In genomic region chr1:86628270-86628669, GRCm38 (mm10) we compare ENCODE assay signal across 30 mouse cellular contexts. TPM values are rescaled to one million over a fixed set of nuclear protein-coding genes. Genes with fewer than 3 reads are reported as not detected.
DNase-seq lines count a peak whose midpoint lies in the region; ATAC-seq lines count a peak whose summit lies in the region.
"Had no signal": no experiment of that assay in that cellular context is flagged by ENCODE, and none has a peak within 500 bp of the region (broad histone marks: within the 10 kb centered on the region; RNA-seq: fewer than 3 reads in every experiment).

No protein-coding gene starts in this region.

- H3K27me3 ChIP-seq in kidney, embryonic 14.5 days (ENCODE audit: control insufficient read depth, insufficient read depth, low read length), result no peaks in the 10 kb centered on the region
- H3K27me3 ChIP-seq: embryonic facial prominence, embryonic 15.5 days; heart, embryonic 13.5 days; limb, embryonic 12.5 days; lung, embryonic 15.5 days had no signal

- no peaks in the 10 kb centered on the region for H3K36me3 ChIP-seq in kidney, embryonic 14.5 days (ENCODE audit: control insufficient read depth, insufficient read depth, low read length)
- H3K36me3 ChIP-seq: embryonic facial prominence, embryonic 15.5 days; heart, embryonic 13.5 days; limb, embryonic 12.5 days; lung, embryonic 15.5 days; neural tube, embryonic 15.5 days had no signal

- peak; percentile 58 to 85 for DNase-seq in adrenal gland, adult (ENCODE audit: inconsistent age in 2 of 2, low spot score in 1 of 2)
- no peak for DNase-seq in adrenal gland, postnatal 4 days (ENCODE audit: low spot score in 2 of 2)
- peak; percentile 78 for DNase-seq in kidney, adult 9 months
- peak; percentile 1 for DNase-seq in lung, postnatal 36 days
- DNase-seq in lung, postnatal 10 days, result no peak
- peak; percentile 14 for DNase-seq in gonadal fat pad, adult 2 months (ENCODE audit: low read depth)
- DNase-seq: cerebellum, adult 11-12 months; cerebellum, postnatal 14 days; gastrocnemius, postnatal 14 days; heart, adult 2 months; heart, postnatal 14 days; layer of hippocampus, postnatal 36 days; right cerebral cortex, adult 18-20 months; right cerebral cortex, postnatal 4 days; thymus, postnatal 14 days had no signal

- H3K4me1 ChIP-seq in kidney, embryonic 14.5 days (ENCODE audit: control insufficient read depth, insufficient read depth, low read length), result peaks cover 11% of the 10 kb centered on the region; the same call in 1 of the 2 replicates
- H3K4me1 ChIP-seq: lung, embryonic 15.5 days had no signal

- no peak overlapping the region for H3K27ac ChIP-seq in kidney, embryonic 14.5 days (ENCODE audit: low read depth, low read length)
- H3K27ac ChIP-seq: embryonic facial prominence, embryonic 15.5 days; heart, adult 2 months; heart, embryonic 13.5 days; hindbrain, postnatal 0 days; layer of hippocampus, adult 2 months; limb, embryonic 12.5 days; liver, embryonic 14.5 days; lung, embryonic 15.5 days; neural tube, embryonic 15.5 days had no signal

- 49% methylated on average over 3 of the region's 3 CpGs for WGBS in kidney, embryonic 14.5 days

- no peaks in the 10 kb centered on the region for H3K9me3 ChIP-seq in kidney, embryonic 14.5 days (ENCODE audit: control insufficient read depth, low read length)
- H3K9me3 ChIP-seq: embryonic facial prominence, embryonic 15.5 days; heart, embryonic 13.5 days; limb, embryonic 12.5 days; lung, embryonic 15.5 days; neural tube, embryonic 15.5 days had no signal

- no peak overlapping the region for H3K4me3 ChIP-seq in kidney, embryonic 14.5 days (ENCODE audit: low read length)
- H3K4me3 ChIP-seq: embryonic facial prominence, embryonic 15.5 days; heart, adult 2 months; heart, embryonic 13.5 days; layer of hippocampus, adult 2 months; limb, embryonic 12.5 days; lung, embryonic 15.5 days; neural tube, embryonic 15.5 days had no signal

- no peak overlapping the region for H3K9ac ChIP-seq in kidney, embryonic 14.5 days (ENCODE audit: low read depth, low read length)
- H3K9ac ChIP-seq: embryonic facial prominence, embryonic 15.5 days; heart, embryonic 13.5 days; limb, embryonic 12.5 days; liver, embryonic 14.5 days; lung, embryonic 15.5 days; neural tube, embryonic 15.5 days had no signal

- H3K4me2 ChIP-seq in kidney, embryonic 14.5 days (replicated peaks; ENCODE audit: low read depth, low read length), result no peak overlapping the region
- H3K4me2 ChIP-seq: embryonic facial prominence, embryonic 15.5 days; heart, embryonic 13.5 days; limb, embryonic 12.5 days; lung, embryonic 15.5 days; midbrain, embryonic 11.5 days; neural tube, embryonic 15.5 days had no signal

- no peak for ATAC-seq in kidney, embryonic 14.5 days (ENCODE audit: low FRiP score, low TSS enrichment)
- ATAC-seq in activated CD4-positive, CD25-positive, alpha-beta regulatory T cell, adult 4 months, result no peak
- ATAC-seq: CD4-positive, CD25-positive, alpha-beta regulatory T cell, adult 4 months; forebrain, embryonic 16.5 days; hindbrain, postnatal 0 days; intestine, postnatal 0 days had no signal

RNA-seq across cellular contexts. Expression of gene Nppc, which starts 42.1 kb away (rescaled TPM):
- total RNA-seq in adrenal gland, postnatal 4 days (2021), result not detected
- 2.1 and 2.4 TPM in 2 replicates for polyA plus RNA-seq in kidney, embryonic 14.5 days (2014; fragmentation: Nextera tagmentation; extraction: Ambion mirVana)
- 0.28 TPM in 1 of 2 replicates, not detected in the other for polyA plus RNA-seq in gonadal fat pad, adult 2 months (2012; rRNA removed)
- not detected for polyA plus RNA-seq in activated CD4-positive, CD25-positive, alpha-beta regulatory T cell, adult 4 months (2017; shearing (Covaris generic))
- total RNA-seq: heart, adult 2 months; megakaryocyte progenitor cell, adult 5-6 weeks had no signal
- polyA plus RNA-seq: CD4-positive, CD25-positive, alpha-beta regulatory T cell, adult 4 months had no signal

RNA-seq across cellular contexts. Expression of gene Cops7b, which starts 45.6 kb away (rescaled TPM):
- total RNA-seq in adrenal gland, postnatal 4 days (2021), result 10 to 100 TPM; 22.2 to 24.2 TPM
- 40.4 and 45.4 TPM in 2 replicates for polyA plus RNA-seq in kidney, embryonic 14.5 days (2014; fragmentation: Nextera tagmentation; extraction: Ambion mirVana)
- polyA plus RNA-seq in gonadal fat pad, adult 2 months (2012; rRNA removed), result 28.3 and 31.2 TPM in 2 replicates
- polyA plus RNA-seq in activated CD4-positive, CD25-positive, alpha-beta regulatory T cell, adult 4 months (2017; shearing (Covaris generic)), result 10 to 100 TPM; 13.9 to 18.2 TPM

RNA-seq across cellular contexts. Expression of gene Pde6d, which starts 45.8 kb away (rescaled TPM):
- 10 to 100 TPM; 35.8 to 35.9 TPM for total RNA-seq in adrenal gland, postnatal 4 days (2021)
- 65.5 and 71.7 TPM in 2 replicates for polyA plus RNA-seq in kidney, embryonic 14.5 days (2014; fragmentation: Nextera tagmentation; extraction: Ambion mirVana)
- 15.7 and 17.5 TPM in 2 replicates for polyA plus RNA-seq in gonadal fat pad, adult 2 months (2012; rRNA removed)
- polyA plus RNA-seq in activated CD4-positive, CD25-positive, alpha-beta regulatory T cell, adult 4 months (2017; shearing (Covaris generic)), result 10 to 100 TPM; 17.1 to 22.3 TPM

Comparison
In these comparisons a context has a peak if more than half of its experiments do, and no peak if none do; other contexts are left out.
1. DNase-seq: peak in adrenal gland, adult (2 of 2), kidney, adult 9 months (single experiment), lung, postnatal 36 days (single experiment) and gonadal fat pad, adult 2 months (single experiment); none in adrenal gland, postnatal 4 days (0 of 2) and lung, postnatal 10 days (single experiment).